Mouse (Mus musculus): ENCODE results near the gene Plin3. TPM values are rescaled to one million over a fixed set of nuclear protein-coding genes. Genes with fewer than 3 reads are reported as not detected.

Gene Plin3
- 28.6 and 28.8 TPM in 2 replicates for polyA plus RNA-seq (2016; fragmentation: Nextera tagmentation; extraction: Ambion mirVana)

- WGBS, result 87% methylated on average over 4 of the region's 4 CpGs
- Histone ChIP-seq H3K4me2 (no peak within 1 kb of the TSS), H3K4me3 (replicated peaks) (no peak within 1 kb of the TSS), H3K9ac (no peak within 1 kb of the TSS), H3K36me3 (replicated peaks) (no peaks in the 10 kb centered on the region), H3K27ac (peak within 1 kb of the TSS; percentile 85; the same call in 1 of the 2 replicates), H3K9me3 (no peaks in the 10 kb centered on the region), H3K4me1 (peaks cover 37% of the 10 kb centered on the region), H3K27me3 (no peaks in the 10 kb centered on the region; the same call in 1 of the 2 replicates)
- ATAC-seq (ENCODE audit: low FRiP score), result no peak
These were observed at the start of gene Plin3 for GRCm38 (mm10) chr17:56292531-56293222. Gene Plin3 (minus strand): TSS chr17:56292873.

GRCm38 (mm10) chr17:56340717-56341116, 48.0 kb upstream of the Plin3 start:
- Histone ChIP-seq H3K36me3 (replicated peaks) (peaks cover 3% of the 10 kb centered on the region; the same call in 1 of the 2 replicates), H3K4me3 (replicated peaks) (no peak overlapping the region), H3K27me3 (no peaks in the 10 kb centered on the region), H3K9ac (no peak overlapping the region), H3K4me2 (no peak overlapping the region), H3K27ac (no peak overlapping the region), H3K9me3 (no peaks in the 10 kb centered on the region), H3K4me1 (peaks cover 11% of the 10 kb centered on the region)
- ATAC-seq (ENCODE audit: low FRiP score), result no peak

- H3K27ac ChIP-seq, result no peak overlapping the region
- H3K4me3 ChIP-seq (replicated peaks), result no peak overlapping the region
- H3K4me2 ChIP-seq, result no peak overlapping the region
- no peak for ATAC-seq (ENCODE audit: low FRiP score)
- WGBS, result 59% methylated on average over 4 of the region's 4 CpGs
- H3K27me3 ChIP-seq, result no peaks in the 10 kb centered on the region
- H3K9me3 ChIP-seq, result no peaks in the 10 kb centered on the region
- peaks cover 4% of the 10 kb centered on the region; the same call in 1 of the 2 replicates for H3K36me3 ChIP-seq (replicated peaks)
- H3K9ac ChIP-seq, result no peak overlapping the region
- H3K4me1 ChIP-seq, result peaks cover 11% of the 10 kb centered on the region
These were observed 46.2 kb upstream of the Plin3 start for GRCm38 (mm10) chr17:56338909-56339308.

- Histone ChIP-seq H3K4me1 (peaks cover 11% of the 10 kb centered on the region), H3K9me3 (no peaks in the 10 kb centered on the region), H3K4me2 (no peak overlapping the region), H3K27ac (no peak overlapping the region), H3K36me3 (replicated peaks) (peaks cover 4% of the 10 kb centered on the region; the same call in 1 of the 2 replicates), H3K9ac (no peak overlapping the region), H3K4me3 (replicated peaks) (no peak overlapping the region), H3K27me3 (no peaks in the 10 kb centered on the region)
- ATAC-seq (ENCODE audit: low FRiP score), result no peak
- 95% methylated on average over 6 of the region's 6 CpGs for WGBS
These were observed 45.1 kb upstream of the Plin3 start for GRCm38 (mm10) chr17:56337791-56338190.

GRCm38 (mm10) chr17:56337190-56337589, 44.5 kb upstream of the Plin3 start:
- H3K4me3 ChIP-seq (replicated peaks), result no peak overlapping the region
- WGBS, result 74% methylated on average over 4 of the region's 4 CpGs
- no peak overlapping the region for H3K27ac ChIP-seq
- H3K4me1 ChIP-seq, result peaks cover 11% of the 10 kb centered on the region
- H3K9me3 ChIP-seq, result no peaks in the 10 kb centered on the region
- no peak overlapping the region for H3K9ac ChIP-seq
- no peaks in the 10 kb centered on the region for H3K27me3 ChIP-seq
- H3K36me3 ChIP-seq (replicated peaks), result peaks cover 4% of the 10 kb centered on the region; the same call in 1 of the 2 replicates
- H3K4me2 ChIP-seq, result no peak overlapping the region
- ATAC-seq (ENCODE audit: low FRiP score), result no peak

GRCm38 (mm10) chr17:56332987-56333386, 40.3 kb upstream of the Plin3 start:
- ATAC-seq (ENCODE audit: low FRiP score), result peak; percentile 24; the same call in 1 of the 2 replicates
- Histone ChIP-seq H3K4me3 (replicated peaks) (no peak overlapping the region), H3K27ac (no peak overlapping the region), H3K9ac (no peak overlapping the region), H3K36me3 (replicated peaks) (peaks cover 4% of the 10 kb centered on the region; the same call in 1 of the 2 replicates), H3K4me2 (no peak overlapping the region), H3K4me1 (peaks cover 33% of the 10 kb centered on the region), H3K27me3 (no peaks in the 10 kb centered on the region), H3K9me3 (no peaks in the 10 kb centered on the region)
- 46% methylated on average over 8 of the region's 8 CpGs for WGBS

- no peak for ATAC-seq (ENCODE audit: low FRiP score)
- Histone ChIP-seq H3K27me3 (no peaks in the 10 kb centered on the region), H3K36me3 (replicated peaks) (peaks cover 4% of the 10 kb centered on the region; the same call in 1 of the 2 replicates), H3K27ac (no peak overlapping the region), H3K4me2 (no peak overlapping the region), H3K9ac (no peak overlapping the region; the same call in 1 of the 2 replicates), H3K9me3 (no peaks in the 10 kb centered on the region), H3K4me1 (peaks cover 42% of the 10 kb centered on the region), H3K4me3 (replicated peaks) (no peak overlapping the region)
These were observed 38.6 kb upstream of the Plin3 start for GRCm38 (mm10) chr17:56331256-56331655.

GRCm38 (mm10) chr17:56330345-56330744, 37.7 kb upstream of the Plin3 start:
- Histone ChIP-seq H3K4me3 (replicated peaks) (no peak overlapping the region), H3K36me3 (replicated peaks) (peaks cover 4% of the 10 kb centered on the region; the same call in 1 of the 2 replicates), H3K9me3 (no peaks in the 10 kb centered on the region), H3K4me1 (peaks cover 42% of the 10 kb centered on the region), H3K27ac (no peak overlapping the region), H3K4me2 (no peak overlapping the region), H3K9ac (no peak overlapping the region), H3K27me3 (no peaks in the 10 kb centered on the region)
- ATAC-seq (ENCODE audit: low FRiP score), result no peak
- 77% methylated on average over 3 of the region's 3 CpGs for WGBS

- Histone ChIP-seq H3K4me1 (peaks cover 42% of the 10 kb centered on the region), H3K4me2 (no peak overlapping the region), H3K27ac (no peak overlapping the region), H3K9me3 (no peaks in the 10 kb centered on the region), H3K9ac (no peak overlapping the region), H3K4me3 (replicated peaks) (no peak overlapping the region), H3K36me3 (replicated peaks) (no peaks in the 10 kb centered on the region; the same call in 1 of the 2 replicates), H3K27me3 (no peaks in the 10 kb centered on the region)
- ATAC-seq (ENCODE audit: low FRiP score), result no peak
These were observed 36.6 kb upstream of the Plin3 start for GRCm38 (mm10) chr17:56329267-56329666.

GRCm38 (mm10) chr17:56326153-56327147, 33.8 kb upstream of the Plin3 start:
- H3K27ac ChIP-seq, result peak overlapping the region; percentile 94
- peak overlapping the region; percentile 96 for H3K9ac ChIP-seq
- H3K9me3 ChIP-seq, result no peaks in the 10 kb centered on the region
- ATAC-seq (ENCODE audit: low FRiP score), result peak; percentile 57
- peaks cover 42% of the 10 kb centered on the region for H3K4me1 ChIP-seq
- 3% methylated on average over 57 of the region's 67 CpGs for WGBS
- H3K36me3 ChIP-seq (replicated peaks), result peaks cover 19% of the 10 kb centered on the region
- H3K4me2 ChIP-seq, result peak overlapping the region; percentile 97
- H3K27me3 ChIP-seq, result no peaks in the 10 kb centered on the region
- peak overlapping the region; percentile 84 for H3K4me3 ChIP-seq (replicated peaks)

- peak within 1 kb of the TSS; percentile 97 for H3K4me2 ChIP-seq
- peak; percentile 100 for ATAC-seq (ENCODE audit: low FRiP score)
- H3K4me1 ChIP-seq, result peaks cover 36% of the 10 kb centered on the region
- H3K9me3 ChIP-seq, result no peaks in the 10 kb centered on the region
- H3K4me3 ChIP-seq (replicated peaks), result peak within 1 kb of the TSS; percentile 84
- H3K9ac ChIP-seq, result peak within 1 kb of the TSS; percentile 96
- H3K27me3 ChIP-seq, result no peaks in the 10 kb centered on the region
- H3K36me3 ChIP-seq (replicated peaks), result peaks cover 26% of the 10 kb centered on the region
- WGBS, result under 1% methylated on average over 56 of the region's 57 CpGs
- peak within 1 kb of the TSS; percentile 94 for H3K27ac ChIP-seq
These were observed 32.9 kb upstream of the Plin3 start, which contains the start of gene Kdm4b for GRCm38 (mm10) chr17:56325450-56326152. Gene Kdm4b (plus strand): TSS chr17:56326062.

Measured in forebrain, embryonic 12.5 days (tissue).